Mouse (Mus musculus) CH12.LX (cell line): ENCODE measurements around the gene Exoc3. TPM values are rescaled to one million over a fixed set of nuclear protein-coding genes. Genes with fewer than 3 reads are reported as not detected.

ENCODE experiments used
- DNase-seq: peaks from one replicate; pipeline ENCODE4 v3.0.0-alpha.2; 2013; ENCODE audit errors: extremely low read depth
- H3K27ac ChIP-seq: 2 replicates; pipeline ENCODE4 v1.5.1; 2012; ENCODE audit warnings: low read depth, mild to moderate bottlenecking, control low read depth, moderate library complexity; ENCODE audit not compliant: insufficient read depth
- H3K27me3 ChIP-seq: replicated peaks from 2 replicates; pipeline ENCODE3; 2012; ENCODE audit warnings: inconsistent platforms
- H3K36me3 ChIP-seq, 2 experiments: replicated peaks in 1 of 2; 2 replicates each; pipeline versions ENCODE3 to v1.6.1; 2012; ENCODE audit warnings: inconsistent platforms in 1 of 2, low read length in 1 of 2, mild to moderate bottlenecking in 1 of 2, mixed read lengths in 1 of 2, moderate library complexity in 1 of 2; ENCODE audit not compliant: control insufficient read depth in 1 of 2, insufficient read depth in 1 of 2
- H3K4me1 ChIP-seq, 2 experiments: 2 replicates each; pipeline ENCODE4 v1.6.1; 2012; ENCODE audit warnings: inconsistent platforms in 1 of 2, moderate library complexity in 1 of 2; ENCODE audit not compliant: insufficient read depth in 2 of 2, control insufficient read depth in 1 of 2
- H3K4me2 ChIP-seq: 2 replicates; pipeline ENCODE4 v1.6.1; 2012; ENCODE audit warnings: low read depth, mild to moderate bottlenecking, control low read depth; ENCODE audit not compliant: poor library complexity, insufficient read depth, severe bottlenecking
- H3K4me3 ChIP-seq, 3 experiments: fragments of 150-350 bp in 1 of 3; sonication (generic) in 1 of 3; replicated peaks in 1 of 3; 2 replicates each; pipeline versions ENCODE3 to v1.5.1; 2011 to 2012; ENCODE audit warnings: low read depth in 2 of 3, low read length in 2 of 3, mild to moderate bottlenecking in 2 of 3, moderate library complexity in 2 of 3, control low read depth in 1 of 3, improper control_type of control experiment in 1 of 3, inconsistent platforms in 1 of 3, mixed read lengths in 1 of 3; ENCODE audit not compliant: poor library complexity in 1 of 3
- H3K79me2 ChIP-seq: replicated peaks from 2 replicates; pipeline ENCODE4 v1.6.1; 2012; ENCODE audit warnings: mild to moderate bottlenecking, moderate library complexity; ENCODE audit not compliant: control insufficient read depth, poor library complexity, insufficient read depth, severe bottlenecking; ENCODE audit errors: extremely low read depth
- H3K9ac ChIP-seq: 2 replicates; pipeline ENCODE4 v1.6.1; 2012; ENCODE audit warnings: low read depth, mild to moderate bottlenecking, control low read depth, moderate library complexity; ENCODE audit not compliant: insufficient read depth
- H3K9me3 ChIP-seq: replicated peaks from 2 replicates; pipeline ENCODE3; 2012; ENCODE audit warnings: low read length, inconsistent platforms, mixed read lengths
- BHLHE40 ChIP-seq: IDR thresholded peaks from 2 replicates; pipeline ENCODE4 v1.6.1; 2011; ENCODE audit warnings: mild to moderate bottlenecking, low read depth, low read length, improper control_type of control experiment
- CHD1 ChIP-seq: IDR thresholded peaks from 2 replicates; pipeline ENCODE4 v1.6.1; 2012; ENCODE audit warnings: low read depth, low read length, improper control_type of control experiment, inconsistent platforms
- CHD2 ChIP-seq: IDR thresholded peaks from 2 replicates; pipeline ENCODE4 v1.6.1; 2011; ENCODE audit warnings: low read length, improper control_type of control experiment
- ELF1 ChIP-seq: IDR thresholded peaks from 2 replicates; pipeline ENCODE4 v1.6.1; 2014; ENCODE audit warnings: low read depth, mild to moderate bottlenecking, inconsistent platforms, low read length, improper control_type of control experiment
- EP300 ChIP-seq: IDR thresholded peaks from 2 replicates; pipeline ENCODE4 v1.6.1; 2011; ENCODE audit warnings: low read length, improper control_type of control experiment
- ETS1 ChIP-seq: conservative IDR thresholded peaks from 2 replicates; pipeline ENCODE4 v1.6.1; 2012; ENCODE audit warnings: low read depth, mild to moderate bottlenecking, inconsistent platforms, low read length, improper control_type of control experiment, moderate library complexity
- GABPA ChIP-seq: IDR thresholded peaks from 2 replicates; pipeline ENCODE4 v1.6.1; 2012; ENCODE audit warnings: low read depth, low read length, improper control_type of control experiment, inconsistent platforms; ENCODE audit not compliant: insufficient replicate concordance
- IRF4 ChIP-seq: IDR thresholded peaks from 2 replicates; pipeline ENCODE4 v1.6.1; 2014; ENCODE audit warnings: low read depth, mild to moderate bottlenecking, inconsistent platforms, low read length, improper control_type of control experiment
- JUN ChIP-seq: IDR thresholded peaks from 2 replicates; pipeline ENCODE4 v1.6.1; 2011; ENCODE audit warnings: low read depth, mild to moderate bottlenecking, low read length, improper control_type of control experiment, moderate library complexity; ENCODE audit not compliant: insufficient read depth
- JUND ChIP-seq: conservative IDR thresholded peaks from 2 replicates; pipeline ENCODE4 v1.6.1; 2011; ENCODE audit warnings: low read depth, low read length, improper control_type of control experiment
- MAX ChIP-seq: IDR thresholded peaks from 2 replicates; pipeline ENCODE4 v1.6.1; 2011; ENCODE audit warnings: low read length, improper control_type of control experiment
- MAZ ChIP-seq: IDR thresholded peaks from 2 replicates; pipeline ENCODE4 v1.6.1; 2012; ENCODE audit warnings: low read depth, mild to moderate bottlenecking, inconsistent platforms, low read length, improper control_type of control experiment, moderate library complexity
- MEF2A ChIP-seq: IDR thresholded peaks from 2 replicates; pipeline ENCODE4 v1.6.1; 2014; ENCODE audit warnings: low read depth, mild to moderate bottlenecking, inconsistent platforms, low read length, improper control_type of control experiment, borderline replicate concordance
- PAX5 ChIP-seq: IDR thresholded peaks from 2 replicates; pipeline ENCODE4 v1.6.1; 2012; ENCODE audit warnings: low read length, inconsistent platforms, mixed read lengths
- POLR2A ChIP-seq: IDR thresholded peaks from 2 replicates; pipeline ENCODE4 v1.6.1; 2011; ENCODE audit warnings: low read depth, mild to moderate bottlenecking, improper control_type of control experiment, low read length
- POLR2AphosphoS2 ChIP-seq: IDR thresholded peaks from 2 replicates; pipeline ENCODE4 v1.6.1; 2011; ENCODE audit warnings: low read depth, low read length, improper control_type of control experiment
- RCOR1 ChIP-seq: conservative IDR thresholded peaks from 2 replicates; pipeline ENCODE4 v1.6.1; 2012; ENCODE audit warnings: low read depth, mild to moderate bottlenecking, inconsistent platforms, low read length, improper control_type of control experiment
- SIN3A ChIP-seq: IDR thresholded peaks from 2 replicates; pipeline ENCODE4 v1.6.1; 2012; ENCODE audit warnings: low read length, improper control_type of control experiment, inconsistent platforms
- TBP ChIP-seq: conservative IDR thresholded peaks from 2 replicates; pipeline ENCODE4 v1.6.1; 2011; ENCODE audit warnings: low read depth, low read length, improper control_type of control experiment
- TCF12 ChIP-seq: IDR thresholded peaks from 2 replicates; pipeline ENCODE4 v1.6.1; 2014; ENCODE audit warnings: low read depth, mild to moderate bottlenecking, inconsistent platforms, low read length, improper control_type of control experiment
- UBTF ChIP-seq: IDR thresholded peaks from 2 replicates; pipeline ENCODE4 v1.6.1; 2012; ENCODE audit warnings: low read depth, mild to moderate bottlenecking, inconsistent platforms, low read length, improper control_type of control experiment, moderate library complexity
- ZMIZ1 ChIP-seq: IDR thresholded peaks from 2 replicates; pipeline ENCODE4 v1.6.1; 2012; ENCODE audit warnings: low read depth, mild to moderate bottlenecking, inconsistent platforms, low read length, improper control_type of control experiment
- ZNF384 ChIP-seq: IDR thresholded peaks from 2 replicates; pipeline ENCODE4 v1.6.1; 2012; ENCODE audit warnings: low read depth, low read length, improper control_type of control experiment, inconsistent platforms
- dilution Hi-C: fragments of 300-500 bp; cut with MboI; formaldehyde crosslinking; loops from 2 replicates; pipeline ENCODE4 v1.14.3; 2020; ENCODE audit warnings: low sequenced_read_pairs; ENCODE audit not compliant: extremely low pct_unique_long_range_greater_than_20kb, extremely low pct_ligation_motif_present
- in situ Hi-C: fragments of 300-500 bp; cut with MboI; formaldehyde crosslinking; loops from 3 replicates; pipeline ENCODE4 v1.14.3; 2019; ENCODE audit warnings: low sequenced_read_pairs, low pct_ligation_motif_present, low pct_unique_long_range_greater_than_20kb, mixed read lengths
- polyA plus RNA-seq: library from polyadenylated mRNA; unstranded; fragments of >175 nt; gene quantifications from 2 replicates; pipeline ENCODE4 v1.2.1, GENCODE M21; 2012; ENCODE audit warnings: low read depth; ENCODE audit not compliant: insufficient read length
- total RNA-seq, 2 experiments: library from RNA; depleted of rRNA; stranded (reverse); fragments of 300-350 nt in 1 of 2; fragments of >200 nt in 1 of 2; gene quantifications; 2 replicates each; pipeline ENCODE4 v1.2.3; 2012 to 2014

Gene Exoc3
- total and polyA plus RNA-seq, 3 experiments: 23.3 to 28.9 (median 26.5) TPM

DNA sequence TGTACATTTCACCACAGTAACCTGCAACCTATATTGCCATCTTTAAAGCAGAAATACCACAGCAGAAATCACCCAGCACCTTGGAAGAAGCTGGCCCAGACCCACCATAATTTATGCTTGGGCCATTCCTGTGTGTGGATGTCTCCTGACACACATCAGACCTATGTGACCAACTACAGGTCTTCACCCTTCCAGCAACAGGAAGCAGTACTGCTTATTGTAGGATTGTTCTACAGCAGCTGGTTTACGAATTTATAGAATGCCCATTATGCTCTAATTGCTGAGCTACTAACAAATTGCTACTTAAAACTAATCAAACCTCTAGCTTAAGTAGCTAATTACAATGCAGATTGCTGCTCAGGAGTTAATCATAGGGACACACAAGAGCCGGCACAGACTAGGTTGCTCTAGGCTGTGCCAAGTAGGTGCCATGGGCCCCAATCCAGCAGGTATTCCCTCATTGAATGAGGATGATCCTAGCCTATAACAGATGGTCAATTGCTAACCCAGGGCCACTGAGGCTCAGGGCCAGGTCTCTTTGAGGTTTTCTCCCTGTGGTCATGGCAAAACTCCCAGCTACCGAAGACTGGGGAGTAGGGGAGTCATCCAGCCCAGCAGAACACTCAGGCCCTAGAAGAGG, 62.4 kb downstream of the Exoc3 start:
- Histone ChIP-seq H3K27ac (no peak overlapping the region), H3K4me3 (no peak overlapping the region), H3K27me3 (no peaks in the 10 kb centered on the region), H3K9me3 (no peaks in the 10 kb centered on the region), H3K4me1 (peaks cover 0 to 15% of the 10 kb centered on the region in 2 experiments; a peak in 2 of 4 replicates), H3K79me2 (no peaks in the 10 kb centered on the region), H3K36me3 (no peaks in the 10 kb centered on the region), H3K4me2 (no peak overlapping the region), H3K9ac (no peak overlapping the region)
- TF ChIP-seq CHD1 (no peak), CHD2 (no peak), EP300 (no peak), ELF1 (no peak), TBP (no peak), JUND (no peak), POLR2AphosphoS2 (no peak), POLR2A (no peak), ETS1 (no peak), TCF12 (no peak), SIN3A (no peak), MEF2A (no peak), IRF4 (no peak), ZNF384 (no peak), PAX5 (no peak), UBTF (no peak), MAZ (no peak), GABPA (no peak)
- no peak for DNase-seq
- dilution Hi-C loops (no loop called here), in situ Hi-C loops (no loop called here)

DNA sequence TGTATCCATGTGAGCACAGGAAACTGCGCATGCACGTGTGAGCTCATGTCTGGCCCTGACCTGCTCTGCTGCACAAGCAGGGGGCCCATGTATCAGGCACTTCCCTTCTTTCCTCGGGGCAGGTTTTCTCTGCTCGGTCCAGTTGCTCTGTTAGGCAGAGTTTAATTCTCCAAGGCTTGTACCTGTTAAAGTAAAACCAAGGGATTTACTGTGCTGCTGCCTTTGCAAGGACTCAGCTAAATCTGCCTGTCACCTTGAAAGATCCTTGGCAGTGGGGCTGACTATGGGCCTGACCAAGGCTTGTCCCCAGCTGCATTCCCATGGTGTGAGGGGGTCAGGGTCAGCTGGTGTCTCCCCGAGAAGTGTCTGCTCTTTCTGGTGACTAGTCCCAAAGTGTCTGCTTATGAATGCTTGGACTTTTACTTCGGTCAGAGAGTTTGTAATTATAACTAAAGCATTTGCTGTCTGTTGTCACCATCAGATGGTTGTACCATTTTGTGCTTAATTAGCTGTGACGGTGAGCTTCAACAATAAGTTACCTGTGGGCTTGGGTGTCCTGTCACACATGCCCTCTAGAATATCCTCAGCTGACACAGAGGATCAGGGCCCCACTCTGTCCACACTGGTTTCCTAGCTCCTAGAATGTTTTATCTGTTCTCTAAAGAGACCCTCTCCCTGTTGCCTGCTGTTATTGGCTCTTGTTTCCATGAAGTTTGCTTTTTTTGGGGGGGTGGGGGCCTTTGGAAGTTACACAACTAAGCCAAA, 64.2 kb downstream of the Exoc3 start:
- no peaks in the 10 kb centered on the region for H3K79me2 ChIP-seq
- in situ Hi-C loops: no loop called here
- H3K27me3 ChIP-seq: no peaks in the 10 kb centered on the region
- no peak for DNase-seq
- no peak overlapping the region for H3K4me2 ChIP-seq
- H3K9ac ChIP-seq: no peak overlapping the region
- H3K36me3 ChIP-seq: no peaks in the 10 kb centered on the region
- no peak for TF ChIP-seq JUND
- no peak for TF ChIP-seq SIN3A
- no peak for TF ChIP-seq RCOR1
- TF ChIP-seq BHLHE40: 0 out of 2 replicates have a peak, but pooled peaks have one; percentile 8
- TF ChIP-seq ZMIZ1: no peak
- no peak for TF ChIP-seq EP300
- TF ChIP-seq ZNF384: no peak
- no peak for TF ChIP-seq MAX
- TF ChIP-seq JUN: no peak
- TF ChIP-seq, all 38 proteins: peak for 1
- H3K4me1 ChIP-seq: peaks cover 0 to 15% of the 10 kb centered on the region in 2 experiments; a peak in 2 of 4 replicates
- dilution Hi-C loops: no loop called here
- H3K4me3 ChIP-seq: no peak overlapping the region
- no peaks in the 10 kb centered on the region for H3K9me3 ChIP-seq
- no peak overlapping the region for H3K27ac ChIP-seq
